Mouse (Mus musculus) MEL (cell line): ENCODE measurements around the gene Hoxc10. TPM values are rescaled to one million over a fixed set of nuclear protein-coding genes. Genes with fewer than 3 reads are reported as not detected.

Experiments used
- DNase-seq: peaks from one replicate; pipeline ENCODE4 v3.0.0; 2011; ENCODE audit warnings: low read depth, low spot score
- H3K27ac ChIP-seq: 2 replicates; pipeline ENCODE4 v1.5.1; 2012; ENCODE audit warnings: low read depth, mild to moderate bottlenecking, control low read depth, low read length, moderate library complexity; ENCODE audit not compliant: control insufficient read depth
- H3K27me3 ChIP-seq, 2 experiments: fragments of 150-350 bp in 1 of 2; sonication (generic) in 1 of 2; 2 replicates each; pipeline ENCODE4 v1.6.1; 2012; ENCODE audit warnings: low read length in 2 of 2, mild to moderate bottlenecking in 2 of 2, improper control_type of control experiment in 1 of 2, moderate library complexity in 1 of 2; ENCODE audit not compliant: insufficient read depth in 2 of 2, control insufficient read depth in 1 of 2
- H3K36me3 ChIP-seq, 2 experiments: 2 replicates each; pipeline ENCODE4 v1.6.1; 2012 to 2014; ENCODE audit warnings: low read length in 2 of 2, improper control_type of control experiment in 1 of 2, inconsistent platforms in 1 of 2, mild to moderate bottlenecking in 1 of 2; ENCODE audit not compliant: insufficient read depth in 2 of 2, control insufficient read depth in 1 of 2
- H3K4me1 ChIP-seq, 2 experiments: fragments of 150-350 bp in 1 of 2; sonication (generic) in 1 of 2; 2 replicates each; pipeline ENCODE4 v1.6.1; 2012; ENCODE audit warnings: low read length in 2 of 2, improper control_type of control experiment in 1 of 2, mild to moderate bottlenecking in 1 of 2; ENCODE audit not compliant: insufficient read depth in 2 of 2, control insufficient read depth in 1 of 2
- H3K4me3 ChIP-seq, 2 experiments: fragments of 150-350 bp in 1 of 2; sonication (generic) in 1 of 2; 2 replicates each; pipeline ENCODE4 v1.5.1; 2012; ENCODE audit warnings: low read depth in 2 of 2, low read length in 2 of 2, mild to moderate bottlenecking in 2 of 2, moderate library complexity in 2 of 2, control low read depth in 1 of 2, improper control_type of control experiment in 1 of 2; ENCODE audit not compliant: control insufficient read depth in 1 of 2, insufficient read depth in 1 of 2
- H3K79me2 ChIP-seq: 2 replicates; pipeline ENCODE4 v1.6.1; 2012; ENCODE audit warnings: mild to moderate bottlenecking, low read length, moderate library complexity; ENCODE audit not compliant: control insufficient read depth, poor library complexity, insufficient read depth
- H3K9ac ChIP-seq: 2 replicates; pipeline ENCODE4 v1.6.1; 2012; ENCODE audit warnings: low read depth, mild to moderate bottlenecking, control low read depth, low read length, moderate library complexity; ENCODE audit not compliant: control insufficient read depth, poor library complexity, severe bottlenecking
- H3K9me3 ChIP-seq: fragments of 150-350 bp; sonication (generic); replicated peaks from 2 replicates; pipeline ENCODE4 v1.6.1; 2012; ENCODE audit warnings: mild to moderate bottlenecking, low read length, improper control_type of control experiment, moderate library complexity; ENCODE audit not compliant: insufficient read depth
- CHD2 ChIP-seq: IDR thresholded peaks from 2 replicates; pipeline ENCODE4 v1.6.1; 2011; ENCODE audit warnings: low read length, improper control_type of control experiment
- CTCF ChIP-seq, 3 experiments: IDR thresholded peaks in 2 of 3; conservative IDR thresholded peaks in 1 of 3; 2 replicates each; pipeline ENCODE4 v1.5.1; 2011 to 2012; ENCODE audit warnings: low read length in 3 of 3, low read depth in 2 of 3, mild to moderate bottlenecking in 2 of 3, improper control_type of control experiment in 1 of 3, inconsistent platforms in 1 of 3, mixed read lengths in 1 of 3, moderate library complexity in 1 of 3; ENCODE audit not compliant: control insufficient read depth in 1 of 3, insufficient read depth in 1 of 3, poor library complexity in 1 of 3, severe bottlenecking in 1 of 3
- E2F4 ChIP-seq: IDR thresholded peaks from 2 replicates; pipeline ENCODE4 v1.6.1; 2011; ENCODE audit warnings: low read depth, low read length, improper control_type of control experiment, borderline replicate concordance
- ELF1 ChIP-seq: IDR thresholded peaks from 2 replicates; pipeline ENCODE4 v1.6.1; 2014; ENCODE audit warnings: low read depth, mild to moderate bottlenecking, inconsistent platforms, low read length, improper control_type of control experiment, moderate library complexity
- EP300 ChIP-seq, 2 experiments: IDR thresholded peaks; 2 replicates each; pipeline ENCODE4 v1.6.1; 2011; ENCODE audit warnings: improper control_type of control experiment in 2 of 2, low read length in 2 of 2, low read depth in 1 of 2, mild to moderate bottlenecking in 1 of 2
- ETS1 ChIP-seq: IDR thresholded peaks from 2 replicates; pipeline ENCODE4 v1.6.1; 2012; ENCODE audit warnings: low read depth, mild to moderate bottlenecking, inconsistent platforms, low read length, improper control_type of control experiment, moderate library complexity
- GATA1 ChIP-seq: IDR thresholded peaks from 2 replicates; pipeline ENCODE4 v1.6.1; 2011; ENCODE audit warnings: low read depth, low read length, improper control_type of control experiment
- MAFK ChIP-seq: IDR thresholded peaks from 2 replicates; pipeline ENCODE4 v1.6.1; 2011; ENCODE audit warnings: low read depth, mild to moderate bottlenecking, low read length, improper control_type of control experiment, borderline replicate concordance
- MAX ChIP-seq: IDR thresholded peaks from 2 replicates; pipeline ENCODE4 v1.6.1; 2011; ENCODE audit warnings: low read length, improper control_type of control experiment
- MEF2A ChIP-seq: IDR thresholded peaks from 2 replicates; pipeline ENCODE4 v1.6.1; 2014; ENCODE audit warnings: low read depth, mild to moderate bottlenecking, inconsistent platforms, low read length, improper control_type of control experiment; ENCODE audit not compliant: poor library complexity, insufficient replicate concordance, severe bottlenecking; ENCODE audit errors: extremely low read depth
- NELFE ChIP-seq: IDR thresholded peaks from 2 replicates; pipeline ENCODE4 v1.6.1; 2011; ENCODE audit warnings: low read depth, low read length, improper control_type of control experiment
- NRF1 ChIP-seq: IDR thresholded peaks from 2 replicates; pipeline ENCODE4 v1.6.1; 2014; ENCODE audit warnings: low read depth, mild to moderate bottlenecking, inconsistent platforms, low read length, improper control_type of control experiment, moderate library complexity; ENCODE audit not compliant: poor library complexity, insufficient read depth, severe bottlenecking
- POLR2A ChIP-seq, 2 experiments: IDR thresholded peaks; 2 replicates each; pipeline ENCODE4 v1.6.1; 2011 to 2012; ENCODE audit warnings: low read length in 2 of 2, mild to moderate bottlenecking in 2 of 2, control low read depth in 1 of 2, improper control_type of control experiment in 1 of 2, low read depth in 1 of 2, moderate library complexity in 1 of 2; ENCODE audit not compliant: control insufficient read depth in 1 of 2, insufficient read depth in 1 of 2, poor library complexity in 1 of 2
- POLR2AphosphoS2 ChIP-seq: IDR thresholded peaks from 2 replicates; pipeline ENCODE4 v1.6.1; 2011; ENCODE audit warnings: low read length, improper control_type of control experiment
- POLR2AphosphoS5 ChIP-seq: IDR thresholded peaks from 2 replicates; pipeline ENCODE4 v1.6.1; 2012; ENCODE audit warnings: low read depth, borderline replicate concordance, mild to moderate bottlenecking, inconsistent platforms, low read length, moderate library complexity, mixed read lengths
- RAD21 ChIP-seq: IDR thresholded peaks from 2 replicates; pipeline ENCODE4 v1.6.1; 2011; ENCODE audit warnings: mild to moderate bottlenecking, low read depth, low read length, improper control_type of control experiment
- RCOR1 ChIP-seq: IDR thresholded peaks from 2 replicates; pipeline ENCODE4 v1.6.1; 2012; ENCODE audit warnings: low read depth, mild to moderate bottlenecking, inconsistent platforms, low read length, improper control_type of control experiment
- TAL1 ChIP-seq: IDR thresholded peaks from 2 replicates; pipeline ENCODE4 v1.6.1; 2012; ENCODE audit warnings: mild to moderate bottlenecking, inconsistent platforms, low read length, moderate library complexity, mixed read lengths
- TBP ChIP-seq: IDR thresholded peaks from 2 replicates; pipeline ENCODE4 v1.8.0; 2011; ENCODE audit warnings: low read depth, low read length, improper control_type of control experiment
- ZC3H11A ChIP-seq: IDR thresholded peaks from 2 replicates; pipeline ENCODE4 v1.6.1; 2012; ENCODE audit warnings: low read depth, mild to moderate bottlenecking, inconsistent platforms, low read length, improper control_type of control experiment
- ZNF384 ChIP-seq: IDR thresholded peaks from 2 replicates; pipeline ENCODE4 v1.6.1; 2012; ENCODE audit warnings: low read depth, mild to moderate bottlenecking, inconsistent platforms, low read length, improper control_type of control experiment
- polyA plus RNA-seq, 2 experiments: library from polyadenylated mRNA; stranded (reverse) in 1 of 2; unstranded in 1 of 2; fragments of >175 nt in 1 of 2; fragments of >200 nt in 1 of 2; gene quantifications; 2 replicates each; pipeline versions ENCODE4 v1.2.1 to v1.2.4; 2012; ENCODE audit warnings: low replicate concordance in 2 of 2, low read depth in 1 of 2; ENCODE audit not compliant: insufficient read length in 2 of 2, insufficient read depth in 1 of 2, missing spikeins in 1 of 2
- total RNA-seq: library from RNA; depleted of rRNA; stranded (reverse); fragments of 300-350 nt; gene quantifications from 2 replicates; pipeline ENCODE4 v1.2.3, GENCODE M21; 2012

The Hoxc10 gene
- total and polyA plus RNA-seq, 3 experiments = 6.8 to 24.8 TPM; not detected in 1

- no peaks in the 10 kb centered on the region for H3K4me1 ChIP-seq
- H3K27me3 ChIP-seq = peaks cover 0 to 8% of the 10 kb centered on the region in 2 experiments
- DNase-seq = no peak
- no peaks in the 10 kb centered on the region for H3K9me3 ChIP-seq
- H3K36me3 ChIP-seq = no peaks in the 10 kb centered on the region
- H3K27ac ChIP-seq = no peak overlapping the region
- no peak overlapping the region for H3K9ac ChIP-seq
- TF ChIP-seq ETS1 (no peak), TBP (no peak), RCOR1 (no peak), E2F4 (no peak), POLR2AphosphoS5 (no peak), CTCF (IDR thresholded peaks at IDR 0.05 in 2 of 3, conservative IDR thresholded peaks at IDR 0.05 in 1 of 3; ENCODE audit: control insufficient read depth in 1 of 3, insufficient read depth in 1 of 3, low read depth in 2 of 3, low read length in 3 of 3, poor library complexity in 1 of 3, severe bottlenecking in 1 of 3) (no peak), TAL1 (no peak), ZNF384 (no peak), CHD2 (no peak), ELF1 (no peak), EP300 (IDR thresholded peaks at IDR 0.05; ENCODE audit: low read depth in 1 of 2, low read length in 2 of 2) (no peak), GATA1 (no peak), MAX (no peak), NRF1 (no peak), RAD21 (no peak), MAFK (no peak)
- no peaks in the 10 kb centered on the region for H3K79me2 ChIP-seq
- H3K4me3 ChIP-seq = no peak overlapping the region
These were observed 27.1 kb upstream of the Hoxc10 start for GRCm38 (mm10) chr15:102939256-102940155.

GRCm38 (mm10) chr15:102942739-102943467 is 23.7 kb upstream of the Hoxc10 start:
- no peak overlapping the region for H3K9ac ChIP-seq
- H3K9me3 ChIP-seq = no peaks in the 10 kb centered on the region
- no peaks in the 10 kb centered on the region; the same call in 1 of the 2 replicates for H3K79me2 ChIP-seq
- peaks cover 0 to 15% of the 10 kb centered on the region in 2 experiments for H3K27me3 ChIP-seq
- no peak overlapping the region for H3K4me3 ChIP-seq
- no peak for DNase-seq
- H3K4me1 ChIP-seq = peaks cover 5 to 6% of the 10 kb centered on the region in 2 experiments; a peak in 3 of 4 replicates
- H3K36me3 ChIP-seq = peaks cover 0 to 5% of the 10 kb centered on the region in 2 experiments; a peak in 1 of 4 replicates
- no peak overlapping the region for H3K27ac ChIP-seq
- TF ChIP-seq POLR2AphosphoS2 = no peak
- no peak for TF ChIP-seq ZC3H11A
- TF ChIP-seq E2F4 = no peak
- TF ChIP-seq MEF2A = no peak
- TF ChIP-seq NELFE = no peak
- no peak for TF ChIP-seq POLR2AphosphoS5
- TF ChIP-seq ELF1 = no peak
- TF ChIP-seq POLR2A (IDR thresholded peaks at IDR 0.05; ENCODE audit: control insufficient read depth in 1 of 2, insufficient read depth in 1 of 2, low read depth in 1 of 2, low read length in 2 of 2, poor library complexity in 1 of 2) = no peak
- no peak for TF ChIP-seq CTCF (IDR thresholded peaks at IDR 0.05 in 2 of 3, conservative IDR thresholded peaks at IDR 0.05 in 1 of 3; ENCODE audit: control insufficient read depth in 1 of 3, insufficient read depth in 1 of 3, low read depth in 2 of 3, low read length in 3 of 3, poor library complexity in 1 of 3, severe bottlenecking in 1 of 3)
- TF ChIP-seq, all 39 proteins: peak for 0
